Mouse (Mus musculus): ENCODE data around the gene Vmn2r15.

Vmn2r15 gene

DNA sequence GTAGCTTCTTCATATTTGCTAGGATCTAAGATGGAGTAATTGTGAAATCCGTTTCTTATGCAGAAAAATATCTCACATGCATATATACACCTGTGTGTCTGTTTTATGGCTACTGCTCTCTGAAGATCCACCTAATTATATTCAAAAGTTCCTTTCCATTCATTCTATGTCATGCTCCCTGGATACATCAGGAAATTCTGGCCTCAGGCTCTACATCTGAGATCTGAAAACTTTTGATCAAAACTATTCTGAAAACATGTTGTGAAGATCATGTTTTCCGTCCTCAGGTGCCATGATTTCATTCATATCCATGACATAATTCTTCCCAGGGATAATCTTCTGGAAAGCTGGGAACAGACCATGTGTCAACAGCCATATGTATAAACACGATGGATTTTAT is at the start of gene Vmn2r15:
Gene Vmn2r15, minus strand, starts transcription at position 101 of the 400 bp plus-strand sequence.
- DNase-seq, result no peak

DNA sequence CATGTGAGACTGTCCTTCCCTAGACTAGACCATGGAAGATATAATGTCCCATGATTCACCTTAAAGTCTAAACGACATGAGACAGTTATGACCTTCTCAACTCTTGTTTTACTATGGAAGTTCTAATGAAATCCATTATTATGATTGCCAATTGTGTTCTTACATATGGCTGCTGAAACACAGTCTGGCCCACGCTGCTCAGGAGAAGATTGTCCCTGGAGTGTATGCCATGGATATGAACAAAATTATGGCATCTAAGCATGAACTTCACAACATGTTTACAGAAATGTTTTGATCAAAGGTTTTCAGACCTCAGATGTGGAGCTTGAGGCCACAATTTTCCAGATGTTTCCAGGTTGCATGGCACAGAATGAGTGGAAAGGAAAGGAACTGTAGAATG is 32.4 kb upstream of the Vmn2r15 start, which contains the start of gene Vmn2r16:
Gene Vmn2r16, plus strand, starts transcription at position 301 of the 400 bp plus-strand sequence.
- DNase-seq, result no peak

DNA sequence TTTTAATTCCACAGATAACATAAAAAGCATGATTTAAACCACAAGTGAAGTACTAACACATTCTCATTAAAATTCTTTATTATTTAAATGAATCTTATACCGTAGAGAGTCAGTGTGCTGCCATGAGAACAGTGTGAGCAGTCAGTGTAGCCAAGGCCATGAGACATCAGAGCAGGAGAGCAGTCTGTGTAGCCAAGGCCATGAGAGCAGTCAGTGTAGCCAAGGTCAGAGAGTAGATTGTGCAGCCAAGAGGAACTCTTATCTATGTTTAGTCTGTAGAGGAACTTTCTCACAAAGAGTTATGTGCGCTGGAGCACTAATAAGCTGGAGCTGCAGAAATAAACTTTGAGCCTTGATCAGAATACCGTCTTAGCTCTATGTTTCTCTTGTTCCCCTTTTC is 2.8 kb downstream of the Vmn2r15 start:
- DNase-seq, result no peak
